Mouse (Mus musculus) hindbrain, embryonic 10.5 days (tissue): ENCODE measurements around the gene Tom1. TPM values are rescaled to one million over a fixed set of nuclear protein-coding genes. Genes with fewer than 3 reads are reported as not detected.

Experiments
- DNase-seq: peaks from one replicate; pipeline ENCODE4 v3.0.0-alpha.2; 2017; ENCODE audit warnings: low spot score
- H3K27ac ChIP-seq: fragments of 300-500 bp; sonication (generic); 2 replicates; pipeline ENCODE4 v1.5.1; 2016; ENCODE audit warnings: mild to moderate bottlenecking, moderate library complexity
- H3K27me3 ChIP-seq: fragments of 300-500 bp; sonication (generic); 2 replicates; pipeline ENCODE4 v1.6.1; 2016; ENCODE audit warnings: mild to moderate bottlenecking; ENCODE audit not compliant: poor library complexity, insufficient read depth, severe bottlenecking
- H3K36me3 ChIP-seq: fragments of 300-500 bp; sonication (generic); 2 replicates; pipeline ENCODE4 v1.6.1; 2016; ENCODE audit warnings: mild to moderate bottlenecking, moderate library complexity
- H3K4me1 ChIP-seq: fragments of 300-500 bp; sonication (generic); replicated peaks from 2 replicates; pipeline ENCODE4 v1.6.1; 2016; ENCODE audit warnings: mild to moderate bottlenecking
- H3K4me3 ChIP-seq: fragments of 300-500 bp; sonication (generic); 2 replicates; pipeline ENCODE4 v1.5.1; 2016; ENCODE audit warnings: mild to moderate bottlenecking, moderate library complexity
- H3K9me3 ChIP-seq: fragments of 300-500 bp; sonication (generic); 2 replicates; pipeline ENCODE4 v1.6.1; 2016; ENCODE audit warnings: mild to moderate bottlenecking, moderate library complexity
- WGBS: fragments of 180-500 bp; shearing (Covaris S2); methylation state at CpG from one replicate; pipeline ENCODE4 v1.1.7; 2016; 5-methylcytosine and 5-hydroxymethylcytosine counted together
- polyA plus RNA-seq: library from polyadenylated mRNA; unstranded; fragments of >200 nt; fragmentation: Nextera tagmentation; extraction: Ambion mirVana; gene quantifications from 2 replicates; pipeline ENCODE4 v1.2.1, GENCODE M21; 2016

Gene Tom1
- polyA plus RNA-seq, 1 experiment from 2014 or later = 36.5 TPM

DNA sequence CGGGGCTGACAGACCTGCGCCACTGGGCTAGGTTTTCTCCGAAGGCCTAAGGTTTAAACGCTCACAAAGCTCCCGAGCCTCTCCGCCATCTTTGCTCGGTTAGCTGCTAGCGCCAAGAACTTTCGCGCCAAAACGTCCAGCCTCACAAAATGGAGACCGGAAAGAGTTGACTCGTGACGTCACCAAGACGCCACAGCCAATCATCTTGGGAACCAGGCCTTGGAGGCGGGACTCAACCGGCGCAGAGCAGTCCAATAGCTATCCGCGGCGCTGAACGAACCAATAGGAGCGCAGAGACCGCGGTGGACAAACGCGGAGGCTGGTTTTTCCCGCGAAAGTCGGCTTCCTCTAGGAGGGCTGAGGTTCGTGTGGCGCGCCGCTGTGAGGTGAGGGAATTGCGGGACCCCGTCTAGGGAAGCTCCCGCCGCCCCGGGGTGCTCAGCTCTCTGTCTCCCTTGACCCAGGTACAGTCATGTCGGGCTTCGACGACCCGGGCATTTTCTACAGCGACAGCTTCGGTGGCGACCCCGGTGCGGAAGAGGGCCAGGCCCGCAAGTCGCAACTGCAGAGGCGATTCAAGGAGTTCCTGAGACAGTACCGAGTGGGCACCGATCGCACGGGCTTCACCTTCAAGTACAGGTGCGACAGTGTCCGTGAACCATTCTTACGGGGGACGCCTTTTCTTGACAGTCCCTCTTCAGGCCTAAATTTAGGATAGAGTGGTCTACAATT lies 75.9 kb downstream of the Tom1 start, which contains the start of gene Mcm5:
Mcm5 (plus strand) TSS at position 334 of the 732 bp plus-strand sequence.
- Histone ChIP-seq H3K27ac (peak within 1 kb of the TSS; percentile 97), H3K36me3 (peaks cover 38% of the 10 kb centered on the region), H3K9me3 (no peaks in the 10 kb centered on the region), H3K4me3 (peak within 1 kb of the TSS; percentile 80), H3K4me1 (peaks cover 28% of the 10 kb centered on the region), H3K27me3 (no peaks in the 10 kb centered on the region)
- DNase-seq = peak; percentile 100
- WGBS = under 1% methylated on average over 59 of the region's 59 CpGs

DNA sequence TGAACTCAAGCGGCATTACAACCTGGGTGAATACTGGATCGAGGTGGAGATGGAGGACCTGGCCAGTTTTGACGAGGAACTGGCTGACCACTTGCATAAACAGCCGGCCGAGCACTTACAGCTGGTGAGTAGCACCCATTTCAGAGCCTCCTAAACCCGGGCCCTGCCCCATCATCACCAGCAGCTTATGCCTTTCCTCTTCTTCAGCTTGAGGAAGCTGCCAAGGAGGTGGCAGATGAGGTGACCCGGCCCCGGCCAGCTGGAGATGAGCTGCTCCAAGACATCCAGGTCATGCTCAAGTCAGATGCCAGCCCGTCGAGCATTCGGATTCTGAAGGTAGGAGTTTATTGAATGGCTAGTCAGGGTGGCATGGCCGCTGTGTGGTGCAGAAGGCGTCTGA lies 76.6 kb downstream of the Tom1 start:
- H3K9me3 ChIP-seq = no peaks in the 10 kb centered on the region
- H3K36me3 ChIP-seq = peaks cover 45% of the 10 kb centered on the region
- 24% methylated on average over 13 of the region's 13 CpGs for WGBS
- DNase-seq = no peak
- H3K4me1 ChIP-seq = peaks cover 28% of the 10 kb centered on the region
- peak overlapping the region; percentile 97 for H3K27ac ChIP-seq
- no peaks in the 10 kb centered on the region for H3K27me3 ChIP-seq
- H3K4me3 ChIP-seq = peak overlapping the region; percentile 80

DNA sequence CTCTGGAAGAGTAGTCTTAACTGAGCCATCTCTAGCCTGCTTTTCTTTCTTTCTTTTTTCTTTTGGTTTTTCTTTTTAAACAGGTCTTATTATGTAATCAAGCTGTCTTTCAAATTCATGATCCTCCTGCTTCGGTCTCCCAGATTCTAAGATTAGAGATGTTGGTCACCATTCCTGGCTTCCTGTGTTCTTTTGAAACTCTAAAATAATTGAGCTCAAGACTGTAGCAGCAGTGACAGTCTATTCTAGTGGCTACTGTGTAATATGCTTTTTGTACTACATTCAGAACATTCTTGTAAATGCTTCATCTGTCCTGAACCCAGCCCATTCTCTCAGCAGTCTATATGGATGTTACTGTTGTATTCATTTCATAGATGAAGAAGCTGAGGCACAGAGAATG lies 85.0 kb downstream of the Tom1 start:
- WGBS = 96% methylated on average over 1 of the region's 1 CpGs
- Histone ChIP-seq H3K27me3 (no peaks in the 10 kb centered on the region), H3K36me3 (peaks cover 100% of the 10 kb centered on the region), H3K27ac (no peak overlapping the region), H3K4me1 (no peaks in the 10 kb centered on the region), H3K9me3 (no peaks in the 10 kb centered on the region), H3K4me3 (no peak overlapping the region)
- no peak for DNase-seq

DNA sequence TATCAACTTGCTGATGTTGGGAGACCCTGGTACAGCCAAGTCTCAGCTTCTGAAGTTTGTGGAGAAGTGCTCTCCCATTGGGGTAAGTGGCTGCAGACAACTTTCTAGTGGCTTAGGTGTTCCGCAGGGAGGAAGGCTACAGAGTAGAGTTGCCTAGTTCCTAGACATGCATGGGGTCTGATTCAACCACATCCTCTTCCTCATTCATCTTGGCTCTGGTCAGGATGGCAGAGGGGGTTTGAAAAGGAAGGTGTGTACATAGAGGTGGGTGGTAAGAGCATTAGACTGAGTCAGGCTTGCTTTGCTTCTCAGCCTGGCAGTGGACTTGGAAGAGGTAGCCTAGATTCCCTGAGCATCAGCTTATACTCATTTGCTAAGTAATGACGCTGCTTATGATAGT lies 85.8 kb downstream of the Tom1 start:
- H3K4me3 ChIP-seq = no peak overlapping the region
- peaks cover 100% of the 10 kb centered on the region for H3K36me3 ChIP-seq
- WGBS = 92% methylated on average over 2 of the region's 2 CpGs

More for the DNA sequence above, 85.8 kb downstream of the Tom1 start:
- H3K9me3 ChIP-seq = no peaks in the 10 kb centered on the region
- H3K4me1 ChIP-seq = no peaks in the 10 kb centered on the region
- no peak for DNase-seq
- H3K27ac ChIP-seq = no peak overlapping the region
- no peaks in the 10 kb centered on the region for H3K27me3 ChIP-seq

Other genes with a start within 250 kb of the Tom1 start
- not detected in 2 replicates for gene Isx, start 160.5 kb upstream of the Tom1 start, polyA plus RNA-seq
- 42.6 and 45.1 TPM in 2 replicates for gene Hmgxb4, start 40.3 kb upstream of the Tom1 start, polyA plus RNA-seq
- 19.9 and 22.8 TPM in 2 replicates for gene Hmox1, start 59.9 kb downstream of the Tom1 start, polyA plus RNA-seq
- 235 and 294 TPM in 2 replicates for gene Mcm5, start 75.9 kb downstream of the Tom1 start, polyA plus RNA-seq
- 0.11 and 0.41 TPM in 2 replicates for gene Rasd2, start 180.2 kb downstream of the Tom1 start, polyA plus RNA-seq